Mouse (Mus musculus): ENCODE results near the gene Disp1. TPM values are rescaled to one million over a fixed set of nuclear protein-coding genes. Genes with fewer than 3 reads are reported as not detected.

The Disp1 gene
- total RNA-seq, 2 experiments from 2014 or later: 8.9 to 13.8 TPM

DNA sequence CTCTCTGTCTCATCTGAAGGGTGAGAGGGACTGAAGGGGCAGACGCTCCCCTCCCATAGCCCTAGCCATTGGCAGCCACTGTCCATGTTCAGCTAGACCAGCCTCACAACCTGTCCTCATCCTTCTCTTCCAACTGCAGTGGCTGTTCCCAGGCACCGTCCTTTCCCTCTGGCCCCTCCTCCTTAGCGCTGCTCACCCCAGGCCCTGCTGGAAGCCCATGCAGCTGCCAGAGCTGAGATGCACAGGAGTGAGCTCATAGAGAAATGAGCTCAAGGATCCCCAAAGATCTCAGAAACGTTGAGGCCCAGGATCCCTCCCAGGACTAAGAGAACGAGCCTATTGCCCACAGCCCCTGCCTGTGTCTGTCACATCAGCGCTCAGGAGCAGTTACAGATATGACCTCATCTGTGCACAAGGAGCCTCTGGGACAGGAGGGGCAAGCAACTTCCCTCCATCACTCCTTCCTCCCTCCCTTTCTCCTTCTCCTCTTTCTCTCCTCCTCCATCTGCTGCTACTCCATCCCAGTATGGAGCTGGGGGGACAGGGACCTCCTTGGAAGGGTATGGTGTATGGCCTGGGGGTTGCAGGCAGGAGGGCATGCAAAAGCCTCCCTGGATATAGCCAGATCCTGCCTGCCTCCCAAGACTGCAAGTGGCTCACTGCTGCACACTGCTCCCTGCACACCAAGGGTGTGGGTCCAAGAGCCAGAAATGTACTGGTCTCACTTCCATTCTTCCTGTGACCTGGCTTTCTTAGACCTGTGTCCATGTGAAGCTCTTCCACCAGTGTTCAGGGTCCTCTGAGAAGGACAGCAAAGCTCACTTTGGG lies 181.2 kb downstream of the Disp1 start:
- no peak for DNase-seq

GRCm38 (mm10) chr1:183039404-183039803 lies 181.9 kb downstream of the Disp1 start:
- DNase-seq: no peak

Small RNA genes lying within 50 kb of the gene (microRNA-seq; reads per million reads assigned to microRNA genes)
- 0 reads per million in 2 experiments for gene Gm24975

Other genes with a start within 250 kb of the Disp1 start
- gene Aida, start 75.1 kb upstream of the Disp1 start, total RNA-seq (2021): 10 to 100 TPM; 32.6 to 38.6 TPM
- gene Brox, start 75.7 kb upstream of the Disp1 start, total RNA-seq (2021): 10 to 100 TPM; 27.0 to 31.5 TPM
- 100 to 1,000 TPM; 105 to 133 TPM for gene Mia3, start 148.0 kb upstream of the Disp1 start, total RNA-seq (2021)
- gene Taf1a, start 167.5 kb upstream of the Disp1 start, total RNA-seq (2021): 1 to 10 TPM; 4.4 to 7.1 TPM
- under 1 TPM in 1 of 2 experiments, not detected in 1; 0.14 TPM for gene Hhipl2, start 196.7 kb upstream of the Disp1 start, total RNA-seq (2021)